Mouse (Mus musculus): ENCODE results near the gene Noct.

GRCm38 (mm10) chr3:51224363-51225225 is at the start of gene Noct:
- TF ChIP-seq CTCF (IDR thresholded peaks at IDR 0.05; ENCODE audit: low read depth) (peak; percentile 29; the same call in 1 of the 2 replicates), EP300 (IDR thresholded peaks at IDR 0.05; ENCODE audit: low read depth) (peak; percentile 50; the same call in 1 of the 2 replicates)

Measured in liver, embryonic 14.5 days (tissue).